Mouse (Mus musculus) forelimb bud, embryonic 11.5 days (tissue): ENCODE measurements at regions not wholly inside any gene's neighbourhood (a gene's known extent, or its start where the extent isn't known, plus 50 kb on each side); places are given as distances from the start of the nearest gene placed in this dataset.

Experiments
- DNase-seq: peaks from one replicate; pipeline ENCODE4 v3.0.0-alpha.2; 2012; ENCODE audit warnings: low read depth, low spot score

DNA sequence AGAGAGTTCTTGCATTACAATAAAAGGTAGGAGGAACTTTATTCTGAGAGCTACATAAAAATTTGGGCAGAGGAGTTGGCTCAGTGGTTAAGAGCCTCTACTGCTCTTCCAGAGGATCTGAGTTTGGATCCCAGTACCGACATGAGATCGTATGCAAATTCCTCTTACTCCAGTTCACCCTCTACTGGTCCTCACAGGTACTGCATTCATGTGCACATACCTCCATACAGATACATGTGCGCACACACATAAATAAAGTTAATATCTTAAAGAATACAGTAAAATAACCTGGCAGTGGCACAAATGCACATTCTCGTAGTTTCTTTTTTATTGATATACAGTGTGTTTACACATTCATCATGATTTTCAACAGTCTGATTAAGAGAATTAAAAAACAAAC, 232.4 kb downstream of the Vps13c start:
- DNase-seq, result peak; percentile 2

DNA sequence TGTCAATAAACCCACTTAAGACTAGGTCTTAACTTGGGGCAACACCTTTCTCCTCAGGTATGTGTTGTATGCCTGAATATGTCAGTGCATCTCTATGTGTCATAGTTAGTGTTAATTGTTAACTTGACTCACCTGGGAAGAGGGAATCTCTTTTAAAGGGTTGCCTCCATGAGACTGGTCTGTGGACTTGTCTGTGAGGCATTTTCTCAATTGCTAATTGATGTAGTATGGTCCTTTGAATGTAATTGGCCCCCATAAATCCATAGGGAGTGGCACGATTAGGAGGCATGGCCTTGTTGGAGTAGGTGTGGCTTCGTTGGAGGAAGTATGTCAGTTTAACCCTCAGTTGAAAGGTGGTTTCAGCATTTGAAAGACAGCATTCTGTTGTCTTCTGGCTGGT, 237.1 kb downstream of the Vps13c start:
- DNase-seq, result no peak

DNA sequence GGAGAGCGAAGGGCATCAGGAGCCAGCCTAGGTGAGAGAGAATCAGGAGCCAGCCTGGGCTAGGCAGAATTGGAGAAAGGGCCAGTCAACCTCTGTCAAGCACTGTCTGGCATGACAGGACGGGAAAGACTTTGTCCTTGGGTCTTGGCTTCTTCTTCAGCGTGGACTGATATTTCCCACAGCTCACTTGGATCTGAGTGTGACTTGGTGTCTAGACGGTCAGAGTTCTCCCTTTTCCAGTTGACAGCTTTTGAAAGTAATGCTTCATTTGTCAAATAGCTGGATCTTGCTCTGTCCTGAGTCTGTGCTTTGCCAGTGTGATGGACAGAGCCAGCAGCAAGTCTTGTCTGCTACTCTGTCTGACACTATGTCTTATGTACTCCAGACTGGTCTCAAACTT, 243.1 kb downstream of the Vps13c start:
- DNase-seq, result no peak

DNA sequence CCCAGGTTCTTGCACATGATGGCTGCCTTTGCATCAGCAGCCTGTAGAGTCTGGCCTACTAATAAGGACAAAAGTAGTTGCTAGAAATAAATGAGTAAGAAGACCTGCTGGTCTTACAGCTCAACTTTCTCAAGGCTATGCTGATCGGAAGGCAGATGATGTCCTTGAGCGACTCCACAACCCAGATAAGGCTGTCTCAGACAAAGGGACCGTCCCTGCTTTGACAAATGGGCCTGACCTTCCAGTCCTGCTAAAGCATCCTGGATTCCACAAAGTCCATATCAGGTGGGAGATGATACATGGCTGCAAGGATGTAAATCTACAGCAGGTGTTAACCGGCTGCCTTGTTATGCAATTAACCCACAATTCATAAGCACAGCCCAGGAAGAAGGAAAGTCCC, 244.8 kb downstream of the Vps13c start:
- no peak for DNase-seq

DNA sequence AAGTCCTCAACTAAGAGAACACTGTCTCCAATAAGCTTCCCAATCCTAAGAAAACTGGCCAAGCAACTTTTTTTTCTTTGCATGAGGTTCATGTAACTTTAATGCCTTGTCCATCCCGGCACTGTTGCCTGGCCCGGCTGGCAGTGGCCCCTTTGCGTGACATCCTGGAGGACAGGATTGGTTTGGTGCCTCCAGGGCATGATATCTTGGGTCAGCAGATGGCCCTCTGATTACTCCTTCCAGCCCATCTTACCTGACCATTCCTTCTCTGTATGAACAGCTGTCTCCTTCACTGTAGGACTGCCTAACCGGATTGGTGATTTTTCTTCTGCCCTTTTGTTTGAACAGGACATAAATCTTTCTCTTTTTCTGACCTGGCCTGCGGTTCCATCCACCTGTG, 254.4 kb downstream of the Vps13c start:
- no peak for DNase-seq

DNA sequence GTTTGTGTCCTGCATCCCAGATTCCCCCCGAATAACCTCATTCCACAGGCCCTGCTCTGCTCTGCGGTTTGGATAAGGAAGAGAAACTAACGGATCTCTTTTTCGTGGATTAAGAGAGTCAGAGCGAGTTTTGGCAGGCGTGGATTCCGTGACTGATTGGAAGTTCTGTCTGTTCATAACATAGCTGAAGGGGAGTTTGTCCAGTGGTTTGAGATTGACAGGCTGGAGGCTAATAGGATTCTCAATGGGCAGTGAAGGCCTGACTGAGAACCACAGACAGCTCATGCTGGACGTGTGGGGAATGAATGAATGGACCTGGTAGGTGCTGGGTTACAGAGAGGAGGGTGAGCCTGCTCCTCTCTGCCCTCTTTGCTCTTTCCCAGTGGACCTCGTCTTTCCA, 269.6 kb downstream of the Vps13c start:
- DNase-seq, result no peak

DNA sequence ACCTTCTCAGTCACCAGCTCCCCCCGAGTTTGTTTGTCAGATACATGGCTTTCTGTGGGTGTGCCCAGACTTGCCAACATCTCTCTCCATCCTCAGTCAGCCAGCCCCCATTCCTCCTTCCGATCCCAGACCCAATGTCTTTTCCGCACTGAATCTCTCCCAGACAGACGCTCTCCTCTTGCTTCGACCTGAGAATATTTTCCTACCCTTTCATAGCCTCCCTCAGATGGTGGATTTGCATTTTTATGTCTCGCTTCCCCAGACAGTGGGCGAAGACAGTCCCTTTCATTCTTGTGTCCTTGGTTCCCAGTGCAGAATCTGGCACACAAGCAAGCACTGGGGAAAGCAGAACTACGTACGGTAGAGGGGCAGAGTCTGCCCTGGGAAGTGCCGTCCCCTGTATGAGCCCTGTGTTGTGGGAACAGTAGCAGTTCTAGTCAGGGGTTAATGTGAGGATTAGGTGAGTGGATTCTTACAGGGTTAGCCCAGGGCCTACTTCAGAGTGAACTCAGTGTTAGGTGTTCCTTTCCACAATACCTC, 275.0 kb downstream of the Vps13c start:
- no peak for DNase-seq

DNA sequence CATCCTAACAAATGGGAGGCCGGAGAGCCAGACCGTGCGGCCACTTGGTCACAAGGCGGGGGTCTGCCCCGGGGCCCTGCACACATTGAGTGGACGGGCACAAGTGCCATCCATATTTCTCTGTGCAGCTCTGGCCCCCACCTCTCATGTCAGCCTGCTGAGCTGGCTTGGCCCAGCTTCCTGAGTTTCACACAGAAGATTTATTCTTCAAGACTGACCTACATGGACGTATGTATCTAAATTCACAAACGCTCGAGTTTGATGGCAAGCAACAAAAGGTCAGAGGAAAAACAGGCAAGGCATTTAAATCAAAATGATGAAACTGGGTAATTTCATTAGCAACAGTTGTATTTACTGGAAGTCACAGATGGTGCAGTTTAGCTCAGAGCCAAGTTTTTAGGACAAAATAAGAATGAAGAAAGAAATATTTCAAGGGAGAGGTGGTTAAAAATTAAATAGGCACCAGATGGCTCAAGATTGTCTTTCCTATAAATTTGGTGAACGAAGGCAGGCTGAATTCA, 276.1 kb downstream of the Vps13c start:
- DNase-seq, result peak; percentile 2

DNA sequence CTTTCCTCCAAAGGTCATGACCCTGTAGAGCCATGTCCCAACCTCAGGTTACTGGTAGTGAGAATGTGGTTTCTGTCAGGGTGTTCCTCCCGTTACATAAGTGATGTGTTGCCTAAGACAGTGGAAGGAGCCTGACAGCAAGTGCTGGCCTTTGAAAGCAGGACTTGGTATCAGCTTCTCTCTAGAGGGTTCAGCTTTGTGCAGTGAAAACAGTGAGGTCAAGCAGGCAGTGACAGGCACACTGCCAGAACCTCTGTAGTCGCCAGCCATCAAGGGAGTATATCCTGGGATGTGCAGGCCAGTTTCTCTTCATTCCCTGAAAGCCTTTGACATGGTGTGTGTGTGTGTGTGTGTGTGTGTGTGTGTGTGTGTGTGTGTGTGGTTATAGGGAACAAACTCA, 278.1 kb downstream of the Vps13c start:
- no peak for DNase-seq

DNA sequence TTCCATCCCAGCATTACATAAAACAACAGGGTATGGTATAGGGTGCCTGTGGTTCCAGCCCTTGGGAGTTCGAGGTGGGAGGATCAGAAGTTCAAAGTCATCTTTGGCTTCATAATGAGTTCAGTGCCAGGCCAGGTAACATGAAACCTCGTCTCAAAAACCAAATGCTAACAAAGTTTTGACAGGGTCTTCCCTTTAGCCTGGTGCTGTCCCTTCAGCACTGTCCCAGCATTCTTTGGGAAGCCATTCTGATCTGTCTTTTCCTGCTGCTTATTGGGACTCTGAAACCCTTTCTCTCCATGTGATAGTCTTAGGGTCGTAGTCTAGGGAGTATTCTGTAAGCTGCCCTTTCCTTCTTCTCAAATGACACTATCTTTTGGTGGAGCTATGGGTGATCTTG, 282.1 kb downstream of the Vps13c start:
- peak; percentile 27 for DNase-seq

DNA sequence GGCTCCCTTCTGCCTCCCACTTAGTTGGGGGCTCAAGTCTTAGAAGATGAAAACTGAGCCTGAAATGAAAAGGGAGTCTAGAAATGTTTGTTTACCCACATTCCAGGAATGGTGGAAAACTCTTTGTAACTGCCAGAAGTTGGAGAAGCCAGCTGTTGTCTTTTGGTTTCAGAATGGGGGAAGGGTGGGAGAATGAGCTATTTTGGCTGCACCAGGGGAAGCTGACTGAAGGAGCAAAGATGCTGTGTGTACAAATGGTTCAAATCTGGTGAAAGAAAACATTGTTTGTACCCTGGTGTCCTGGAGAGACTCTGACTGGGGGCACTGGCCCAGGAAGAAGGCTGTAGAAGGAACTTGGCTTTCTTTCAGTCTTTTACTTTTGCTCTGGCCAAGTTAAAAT, 291.1 kb downstream of the Vps13c start:
- peak; percentile 2 for DNase-seq

DNA sequence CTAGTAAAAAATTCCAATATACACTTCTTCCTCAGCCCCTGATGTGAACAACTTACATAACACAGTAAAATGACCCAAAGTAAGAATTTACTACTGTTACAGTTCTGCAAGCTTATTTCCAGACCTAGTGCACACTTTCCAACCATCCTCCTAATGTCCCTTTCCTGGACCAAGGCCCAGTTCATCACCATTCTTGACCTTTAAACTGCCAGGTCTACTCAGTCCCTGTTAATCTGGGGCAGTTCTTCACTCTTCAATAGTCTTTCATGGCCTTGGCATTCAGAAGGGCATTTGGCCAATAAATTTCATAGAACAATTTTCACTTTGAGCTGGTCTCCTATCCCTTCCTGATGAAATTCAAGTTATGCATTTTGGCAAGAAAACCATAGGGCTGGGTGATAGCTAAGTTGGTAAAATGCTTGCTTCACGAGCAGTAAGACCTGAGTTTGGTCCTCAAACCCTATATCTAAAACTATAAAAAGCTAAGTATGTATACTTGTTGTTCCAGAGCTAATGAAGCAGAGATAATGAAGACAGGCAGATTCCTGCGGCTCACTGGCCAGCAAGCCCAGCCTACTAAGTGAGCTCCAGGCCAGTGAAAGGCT, 295.4 kb downstream of the Vps13c start:
- DNase-seq, result no peak

DNA sequence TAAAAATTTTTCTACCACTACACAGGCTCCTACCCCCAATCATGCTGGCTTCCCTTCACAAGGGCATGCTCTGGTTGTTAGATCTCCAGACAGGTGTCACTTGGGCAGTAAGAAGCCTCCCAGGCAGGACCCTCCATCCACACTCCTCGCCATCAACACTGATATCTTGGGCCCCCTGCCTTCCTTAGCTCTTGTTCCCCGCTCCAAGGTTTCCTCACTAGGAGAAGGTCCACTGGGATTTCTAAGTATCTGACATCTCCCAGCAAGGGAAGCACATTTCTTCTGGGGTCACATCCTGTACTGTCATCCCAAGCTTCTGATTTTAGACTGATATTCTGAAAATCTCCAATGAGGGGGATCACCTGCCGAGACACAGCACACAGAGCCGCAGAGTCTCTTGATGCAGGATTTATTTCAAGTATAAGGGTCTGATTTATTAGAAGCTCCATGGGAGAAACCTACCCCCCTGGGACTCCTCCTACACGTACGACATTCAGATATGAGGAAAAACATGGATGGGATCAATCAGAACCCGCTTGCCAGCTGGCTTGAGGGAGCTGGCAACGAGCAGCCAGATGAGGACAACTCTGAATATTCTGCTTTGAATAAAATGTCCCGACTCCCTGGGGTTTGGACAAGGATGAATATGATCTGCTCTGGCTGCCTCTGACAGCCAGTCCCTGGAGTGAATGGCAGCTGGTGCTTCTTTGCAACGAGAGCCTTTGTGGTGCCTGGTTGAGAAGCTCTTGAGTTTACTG, 322.8 kb downstream of the Vps13c start:
- DNase-seq, result no peak

DNA sequence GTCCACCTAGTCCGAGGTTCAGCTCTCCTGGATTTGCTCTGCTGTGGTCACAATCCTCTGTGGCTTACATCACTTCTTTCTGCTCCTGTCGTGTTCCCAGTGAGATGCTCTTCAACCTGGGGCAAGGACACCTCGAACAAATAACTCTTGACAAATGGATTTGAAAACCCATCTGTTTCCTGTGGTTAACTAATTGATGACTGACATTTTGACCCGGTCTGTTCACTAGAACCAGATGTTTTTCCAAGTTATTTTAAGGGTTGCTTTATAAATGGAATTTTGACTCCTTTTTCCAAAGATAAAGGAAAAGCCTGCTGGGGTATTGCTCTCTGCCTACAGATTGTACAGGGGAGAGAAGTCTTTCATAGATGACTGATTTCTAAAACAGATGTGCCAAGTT, 326.4 kb downstream of the Vps13c start:
- DNase-seq, result peak; percentile 51

DNA sequence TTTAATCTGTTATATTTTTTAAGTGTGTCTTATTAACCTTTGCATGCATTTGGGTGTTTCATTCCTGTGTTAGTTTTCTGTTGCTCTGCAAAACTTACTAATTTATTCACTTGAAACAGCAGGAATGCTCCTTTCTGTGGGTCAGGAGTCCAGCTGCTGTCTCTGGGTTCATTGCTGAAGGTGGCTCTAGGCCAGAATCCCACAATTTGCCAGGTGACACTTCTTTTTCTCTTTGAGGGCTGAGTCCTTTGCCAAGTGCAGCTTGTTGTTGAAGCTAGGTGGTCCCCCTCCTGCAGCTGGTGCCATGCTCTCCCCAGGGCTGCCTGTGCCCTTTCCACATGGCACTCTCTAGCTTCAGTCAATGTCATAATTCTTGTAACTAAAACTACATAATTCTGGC, 348.7 kb downstream of the Vps13c start:
- no peak for DNase-seq

DNA sequence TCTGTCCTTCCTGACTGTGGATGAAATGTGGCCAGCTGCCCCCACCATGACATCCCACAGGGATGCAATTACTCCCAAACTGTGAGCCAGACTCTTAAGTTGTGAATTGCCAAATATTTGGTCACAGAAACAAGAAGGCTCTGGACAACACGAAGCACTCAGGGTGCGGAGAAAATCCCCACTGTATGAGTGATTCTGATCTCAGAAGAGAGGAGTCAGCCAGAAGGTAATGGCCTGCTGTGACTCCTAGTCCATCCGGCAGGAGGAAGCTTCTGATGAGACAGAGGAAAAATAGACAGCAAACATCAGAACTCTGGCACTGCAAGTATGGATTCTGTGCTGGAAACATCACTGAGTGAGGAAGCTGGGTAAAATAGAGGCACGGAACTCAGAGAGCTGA, 359.6 kb downstream of the Vps13c start:
- no peak for DNase-seq

DNA sequence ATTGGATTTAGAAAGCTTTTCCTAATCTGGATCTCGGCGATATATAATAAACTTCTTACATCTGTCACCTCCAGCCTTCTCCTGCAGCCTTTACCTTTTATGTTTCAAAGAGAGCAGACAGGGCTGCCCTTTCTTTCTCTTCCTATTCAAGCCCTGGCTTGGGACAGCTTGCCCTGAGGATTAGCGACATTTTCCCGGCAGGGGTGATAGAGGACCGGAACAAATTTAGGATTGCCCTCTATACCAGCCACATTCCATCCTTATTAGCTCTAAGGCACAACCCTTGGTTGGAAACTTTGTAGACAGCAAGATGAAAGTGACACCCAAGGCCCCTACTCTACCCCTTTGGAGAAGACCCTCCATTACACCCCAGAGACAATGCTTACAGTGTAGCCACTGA, 360.8 kb downstream of the Vps13c start:
- DNase-seq, result no peak

DNA sequence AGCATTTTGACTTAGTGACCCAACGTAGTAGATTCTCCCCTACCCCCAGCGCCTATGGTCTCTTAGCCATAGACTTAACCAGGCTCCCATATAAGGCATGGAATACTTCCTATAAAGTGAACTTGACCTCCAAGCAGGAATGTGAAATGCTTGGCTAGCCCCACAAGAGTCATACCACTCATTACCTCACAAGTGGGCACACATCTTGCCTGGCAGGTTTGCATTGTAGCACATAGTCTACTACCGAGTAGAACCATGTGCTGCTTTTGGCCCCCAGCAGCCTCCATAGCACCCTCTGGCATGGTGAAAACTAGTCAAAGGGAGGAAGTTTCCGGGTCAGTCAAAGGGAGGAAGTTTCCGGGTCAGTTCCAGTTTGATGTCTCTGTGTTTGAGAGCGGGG, 385.5 kb downstream of the Vps13c start:
- DNase-seq, result no peak

DNA sequence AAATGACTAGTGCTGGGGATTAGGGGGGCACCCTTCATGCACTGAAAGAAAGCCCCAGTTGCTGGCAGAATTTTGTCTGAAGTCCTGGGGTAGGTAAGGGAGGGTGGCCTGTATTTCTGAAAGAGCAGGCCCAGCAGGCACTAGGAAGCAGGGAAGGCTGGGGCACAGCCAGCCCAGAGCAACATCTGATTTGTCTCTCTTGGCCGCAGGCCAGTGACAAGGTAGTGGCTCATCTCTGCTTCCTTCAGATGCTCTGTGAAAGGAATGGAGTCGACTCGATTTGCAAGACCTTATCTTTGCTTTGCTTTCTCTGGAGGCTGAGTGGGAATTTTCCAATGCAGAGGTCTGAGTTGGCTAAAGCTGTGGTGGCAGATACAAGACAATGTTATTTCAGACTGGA, 390.9 kb downstream of the Vps13c start:
- DNase-seq, result no peak

DNA sequence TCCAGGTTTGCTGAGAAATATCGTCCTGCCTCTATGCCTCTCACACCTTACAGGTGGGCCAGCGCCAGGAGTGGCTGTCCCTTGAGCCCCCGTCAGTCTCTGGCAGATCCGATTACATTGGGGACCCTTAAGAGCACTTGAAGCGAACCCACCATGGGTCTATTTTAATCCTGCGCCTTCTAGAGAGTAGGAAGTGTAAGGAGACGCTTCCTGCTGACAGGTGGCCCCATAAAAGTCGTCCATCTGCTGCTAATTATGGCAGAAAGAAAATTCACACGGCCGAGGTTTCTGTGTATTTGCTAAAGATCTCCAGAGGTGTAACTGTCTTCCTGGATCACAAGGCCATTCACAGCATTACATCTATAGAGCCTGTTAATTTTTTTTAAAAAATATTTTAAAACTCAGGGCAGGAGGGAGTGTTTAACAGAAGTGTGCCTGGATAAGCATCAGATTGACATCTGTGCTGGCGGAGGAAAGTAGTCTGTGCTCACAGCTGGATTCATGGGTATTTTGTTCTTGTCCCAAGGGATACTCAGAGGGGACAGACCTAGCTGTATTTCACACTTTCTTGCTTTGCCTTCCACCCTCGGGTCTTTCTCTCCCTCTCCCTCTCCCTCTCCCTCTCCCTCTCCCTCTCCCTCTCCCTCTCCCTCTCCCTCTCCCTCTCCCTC, 394.9 kb downstream of the Vps13c start:
- DNase-seq, result peak; percentile 67

DNA sequence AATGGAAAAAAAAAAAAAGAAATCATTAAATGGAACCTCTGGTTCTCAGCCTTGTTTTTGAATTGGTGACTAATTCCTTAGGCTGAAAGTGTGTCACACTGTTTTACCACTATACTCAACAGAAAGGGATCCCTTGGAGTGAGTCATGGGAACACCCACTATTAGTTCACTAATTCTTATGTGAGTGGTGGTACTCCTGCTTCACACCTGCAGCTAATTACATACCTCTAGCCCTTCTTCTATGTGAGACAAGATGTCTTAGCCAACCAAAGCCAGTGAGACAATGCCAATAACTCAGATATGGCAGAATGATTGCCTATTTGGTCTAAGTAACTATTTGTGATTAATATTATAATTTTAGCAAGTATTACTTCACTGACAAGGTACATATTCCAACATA, 398.9 kb downstream of the Vps13c start:
- DNase-seq, result no peak

DNA sequence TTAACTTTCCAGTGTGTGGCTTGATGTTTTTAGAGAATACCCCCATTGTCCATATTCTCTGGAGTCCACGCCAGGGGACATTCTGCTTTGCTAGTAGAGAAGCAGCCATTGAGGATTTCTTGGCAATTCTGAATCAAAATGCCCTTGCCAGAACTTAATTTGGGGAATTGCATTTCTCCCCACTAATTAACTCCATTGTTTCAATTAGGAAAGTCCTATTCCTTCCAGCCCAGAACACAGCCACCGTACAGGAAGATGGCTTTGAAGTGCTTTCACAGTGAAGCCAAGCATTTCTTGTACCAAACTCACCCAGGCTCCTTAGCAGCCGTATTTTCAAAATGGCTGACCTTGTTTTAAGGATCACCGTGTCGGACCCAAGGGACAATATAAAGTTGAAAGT, 399.4 kb downstream of the Vps13c start:
- no peak for DNase-seq

DNA sequence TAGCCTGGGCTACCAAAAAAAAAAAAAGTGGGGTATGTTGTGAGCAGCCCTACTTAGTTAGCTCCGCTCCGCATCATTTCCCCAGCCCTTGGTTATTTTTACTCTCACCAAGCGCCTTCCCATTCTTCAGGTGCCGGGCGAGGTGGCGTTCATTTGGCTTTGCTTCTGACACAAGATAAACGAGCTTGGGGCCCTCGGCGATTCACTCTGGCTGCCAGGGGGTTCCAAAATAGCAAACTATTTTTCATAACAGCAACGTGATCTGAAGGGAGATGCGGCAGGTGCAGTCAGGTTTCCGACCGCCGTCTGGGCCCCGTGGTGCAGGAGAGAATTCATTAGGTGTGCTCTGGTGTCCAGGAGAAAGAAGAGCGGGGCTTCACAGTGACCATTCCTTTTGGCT, 403.6 kb upstream of the Rora start:
- no peak for DNase-seq
